Mouse (Mus musculus): ENCODE results near the gene Mxi1. TPM values are rescaled to one million over a fixed set of nuclear protein-coding genes. Genes with fewer than 3 reads are reported as not detected.

Mxi1 gene
- total RNA-seq, 2 experiments from 2014 or later = 66.9 to 77.8 TPM

DNA sequence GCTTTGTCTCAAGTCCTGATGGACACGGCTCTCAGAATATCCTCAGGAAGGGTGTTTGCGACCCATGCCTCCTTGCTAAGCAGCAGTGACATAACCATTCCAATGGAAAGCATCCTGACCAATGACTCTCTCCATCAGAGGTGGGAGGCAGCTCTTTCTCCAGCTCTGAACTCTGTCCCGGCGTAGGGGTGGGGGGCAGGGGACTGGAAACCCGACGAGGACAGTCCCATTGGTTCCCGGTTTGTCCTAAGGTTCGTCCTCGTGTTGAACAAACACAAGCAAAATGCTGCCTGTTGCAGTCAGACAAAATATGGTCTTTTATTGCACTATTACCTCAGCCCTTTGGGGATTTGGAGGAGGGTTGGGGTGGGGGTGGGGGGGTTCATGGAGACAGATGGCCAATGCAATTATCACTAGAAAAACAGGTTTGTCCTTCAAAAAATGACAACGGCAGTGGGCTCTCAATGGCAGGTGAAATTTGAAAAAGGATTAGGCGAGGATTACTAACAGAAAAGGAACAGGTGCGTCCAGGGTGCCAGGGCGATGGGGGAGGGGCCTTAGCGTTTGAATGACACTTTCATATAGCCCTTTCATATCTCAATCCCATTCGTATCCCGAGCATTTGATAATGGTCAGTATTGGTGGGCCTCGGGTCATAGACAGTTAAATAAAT lies 11.0 kb upstream of the Mxi1 start:
- DNase-seq (ENCODE audit: low spot score in 2 of 2) = no peak

DNA sequence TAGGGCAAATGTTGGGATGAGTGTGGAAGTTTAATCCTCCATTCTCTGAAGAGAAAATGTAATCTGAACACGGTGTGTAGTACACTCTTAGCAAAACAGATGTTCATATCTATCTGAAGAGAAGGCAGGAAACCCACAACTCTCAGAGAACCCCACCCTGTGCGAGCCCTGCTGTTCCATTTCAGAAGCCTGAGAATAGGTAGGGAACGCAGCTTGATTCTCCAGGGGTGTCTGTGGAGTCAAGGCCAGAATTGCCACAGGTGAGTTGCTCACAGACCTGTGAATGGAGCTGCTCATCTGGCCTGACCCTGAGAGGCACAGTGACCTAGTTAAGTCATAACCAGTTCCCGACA lies 10.5 kb upstream of the Mxi1 start:
- no peak for DNase-seq (ENCODE audit: low spot score in 2 of 2)

DNA sequence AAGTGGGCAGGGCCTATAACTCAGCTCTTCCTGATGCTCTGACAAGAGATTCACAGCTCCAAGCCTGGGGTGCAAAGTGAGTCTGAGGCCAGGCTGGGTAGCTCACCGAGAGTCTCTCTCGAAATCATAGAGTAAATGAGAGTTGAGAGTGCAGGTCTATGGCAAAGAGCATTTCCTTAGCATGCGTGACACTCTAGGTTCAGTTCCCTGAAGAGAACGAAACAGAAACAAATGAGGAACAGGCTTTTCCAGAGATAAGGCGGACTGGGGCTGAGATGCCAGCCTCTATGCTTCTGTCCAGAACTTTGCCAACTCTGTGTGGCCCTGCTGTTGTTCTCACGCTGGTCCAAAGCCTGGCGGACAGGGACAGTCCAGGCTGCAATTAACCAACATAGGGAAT lies 6.9 kb upstream of the Mxi1 start:
- no peak for DNase-seq (ENCODE audit: low spot score in 2 of 2)

DNA sequence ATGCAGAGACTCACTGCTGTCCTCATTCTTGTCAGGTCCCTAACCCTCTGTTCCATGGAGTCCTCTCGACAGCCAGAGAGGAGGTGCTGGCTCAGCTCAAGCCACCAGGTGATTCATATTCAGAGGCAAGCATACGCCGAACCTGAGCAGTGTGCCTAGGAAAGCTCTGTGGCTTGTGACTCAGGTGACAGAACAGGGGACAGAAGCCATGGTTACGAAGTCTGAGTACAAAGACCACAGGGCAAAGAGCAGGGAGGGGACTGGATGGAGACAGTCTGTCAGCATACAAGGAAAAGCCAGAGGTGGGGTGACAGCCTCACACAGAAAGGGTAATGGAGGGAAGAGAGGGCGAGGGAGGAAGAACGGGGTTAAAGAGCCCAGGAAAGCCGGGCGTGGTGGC lies 4.7 kb upstream of the Mxi1 start:
- no peak for DNase-seq (ENCODE audit: low spot score in 2 of 2)

DNA sequence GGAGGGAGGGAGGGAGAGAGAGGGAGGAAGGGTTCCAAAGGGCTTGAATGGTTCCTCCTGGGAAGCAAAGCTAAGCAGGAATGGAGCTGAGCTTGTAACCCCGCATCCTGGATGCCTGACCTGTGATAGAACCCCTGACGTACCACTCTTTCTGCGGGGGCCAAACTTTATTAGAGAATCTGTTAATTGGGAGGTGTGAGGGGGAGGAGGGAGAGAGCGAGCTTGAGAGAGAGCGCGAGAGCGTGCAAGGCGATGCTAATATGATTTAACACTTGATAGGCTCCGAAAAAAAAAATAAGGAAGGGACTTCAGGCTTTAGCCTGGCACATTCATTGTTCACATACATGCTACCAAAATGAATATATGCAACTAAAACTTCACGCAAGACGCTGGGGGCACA lies 3.6 kb upstream of the Mxi1 start:
- DNase-seq (ENCODE audit: low spot score in 2 of 2) = no peak

DNA sequence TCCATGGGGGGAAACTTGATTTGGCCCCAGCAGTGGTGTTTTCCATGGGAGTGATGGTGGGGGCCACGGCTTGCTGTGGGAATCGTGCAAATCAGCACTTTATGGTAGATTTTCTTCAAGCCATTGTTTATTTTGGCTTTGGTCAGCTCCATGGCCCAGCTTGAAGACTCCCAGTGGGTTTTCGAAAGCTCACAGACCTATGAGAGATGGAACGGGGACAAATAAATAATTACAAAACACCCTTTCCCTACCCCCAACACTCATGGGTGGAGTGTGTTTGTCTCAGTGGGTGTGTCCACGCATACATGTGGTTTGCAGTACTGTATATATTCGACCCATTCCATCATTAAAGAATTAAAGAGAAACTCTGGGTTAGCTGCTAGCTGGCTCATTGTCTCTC lies 3.1 kb upstream of the Mxi1 start:
- no peak for DNase-seq (ENCODE audit: low spot score in 2 of 2)

DNA sequence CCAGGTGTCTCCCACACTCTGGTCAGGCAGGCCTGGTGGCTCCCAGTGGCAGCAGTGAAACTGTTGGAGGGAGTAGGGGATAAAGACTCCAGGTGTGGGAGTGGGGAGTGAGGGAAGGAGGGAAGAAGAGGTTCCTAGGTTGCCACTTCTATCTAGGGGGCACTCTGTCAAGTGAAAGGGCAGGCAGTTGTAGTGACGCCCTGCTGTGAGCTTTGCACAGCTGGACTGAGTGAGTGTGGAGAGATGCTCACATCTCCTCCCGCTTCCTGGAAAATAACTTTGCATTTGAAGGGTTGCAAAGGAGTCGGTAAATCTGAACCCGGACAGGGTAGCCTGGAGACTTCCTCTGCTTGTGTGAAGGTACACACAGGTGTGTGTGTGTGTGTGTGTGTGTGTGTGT lies 687 bp upstream of the Mxi1 start:
- no peak for DNase-seq (ENCODE audit: low spot score in 2 of 2)

DNA sequence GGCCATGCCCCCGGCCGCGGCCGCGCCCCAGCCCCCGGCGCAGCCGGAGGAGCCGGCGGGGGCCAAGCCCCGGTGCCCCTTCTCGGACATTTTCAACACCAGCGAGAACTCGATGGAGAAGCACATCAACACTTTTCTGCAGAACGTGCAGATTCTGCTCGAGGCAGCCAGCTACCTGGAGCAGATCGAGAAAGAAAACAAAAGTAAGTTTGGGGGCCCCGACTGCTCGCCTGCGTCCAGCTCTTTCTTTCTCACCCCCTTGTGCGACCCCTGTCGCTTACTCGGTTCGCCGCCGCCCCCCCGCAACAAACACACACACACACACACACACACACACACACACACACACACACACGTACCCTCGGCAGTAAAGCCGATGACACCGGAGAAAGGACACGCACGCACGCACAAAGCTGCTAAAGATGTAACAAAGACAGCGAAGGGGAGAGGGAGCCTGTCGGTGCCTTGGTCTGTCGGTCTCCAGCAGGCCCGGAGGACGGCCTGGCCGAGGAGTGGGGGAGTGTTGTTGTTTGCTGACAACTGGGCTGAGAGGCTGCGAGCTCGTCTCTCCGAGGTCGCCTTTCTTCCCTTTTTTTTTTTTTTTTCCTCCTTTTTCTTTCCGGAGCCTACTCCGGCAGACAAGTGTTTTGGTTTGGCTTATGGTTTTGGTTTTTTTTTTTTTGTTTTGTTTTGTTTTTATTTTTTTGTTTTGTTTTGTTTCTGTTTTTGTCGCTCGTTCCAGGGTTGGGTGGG lies 629 bp downstream of the Mxi1 start:
- no peak for DNase-seq (ENCODE audit: low spot score in 2 of 2)

DNA sequence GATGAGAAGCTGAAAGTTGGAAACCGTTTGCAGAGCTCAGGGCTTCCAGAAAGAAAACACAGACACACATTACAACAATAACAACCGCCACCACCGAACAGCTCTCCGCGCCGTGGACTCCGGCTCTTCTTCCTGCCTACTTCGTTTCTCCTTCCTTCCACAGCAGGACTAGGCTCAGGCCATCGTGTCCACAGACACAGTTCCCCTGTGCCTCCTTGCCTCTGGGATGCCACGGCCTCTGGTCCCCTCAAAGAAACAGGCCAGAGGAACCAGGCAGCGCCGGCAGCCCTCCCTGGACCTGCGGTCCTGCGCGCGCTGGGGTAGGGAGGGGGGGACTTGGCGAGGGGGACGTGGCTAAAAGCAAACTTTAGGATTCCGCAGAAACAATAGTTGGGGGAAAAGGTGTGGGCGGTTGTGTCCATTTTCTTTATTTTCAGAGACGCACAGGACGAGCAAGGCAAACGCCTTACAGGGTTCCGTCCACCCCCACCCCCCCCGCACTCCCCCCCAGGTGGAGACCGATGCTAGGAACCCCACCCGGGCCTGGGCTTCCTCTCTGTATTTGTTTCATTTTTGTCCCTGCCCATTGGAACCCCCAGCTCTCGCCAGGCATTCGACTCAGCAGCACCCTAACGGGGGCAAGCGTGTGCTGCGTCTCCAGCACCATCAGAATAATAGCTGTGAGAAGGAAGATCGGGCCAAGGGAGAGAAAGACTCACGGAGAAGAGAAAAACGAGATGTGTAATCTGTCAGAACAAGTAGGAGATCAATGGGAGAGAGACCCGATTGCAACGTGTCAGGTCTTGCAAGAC lies 1.4 kb downstream of the Mxi1 start:
- peak; percentile 44 to 45 for DNase-seq (ENCODE audit: low spot score in 2 of 2)

DNA sequence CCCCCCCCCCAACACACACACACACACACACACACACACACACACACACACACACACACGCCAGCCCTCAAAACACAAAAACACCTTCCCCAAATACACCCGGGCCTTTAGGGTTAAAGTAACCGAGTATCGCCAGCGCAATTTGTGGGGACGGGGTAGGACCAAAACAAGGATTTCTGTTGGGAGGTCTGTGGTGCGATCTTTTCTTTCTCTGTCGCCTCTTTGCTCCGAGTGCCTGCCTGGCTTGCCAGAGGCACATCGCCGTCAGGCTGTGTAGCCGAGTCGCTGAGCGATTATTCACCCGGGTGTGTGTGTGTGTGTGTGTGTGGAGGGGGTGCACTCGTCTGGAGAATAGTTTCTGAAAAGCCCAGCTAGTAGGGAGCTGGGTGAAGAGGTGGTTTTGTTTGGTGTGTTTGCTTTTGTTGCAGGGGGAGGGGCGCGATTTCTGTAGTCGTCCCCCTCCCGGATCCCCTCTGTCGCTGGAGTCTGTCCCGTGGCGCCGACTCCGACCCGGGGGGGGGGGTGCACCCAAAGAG lies 2.1 kb downstream of the Mxi1 start:
- peak; percentile 58 to 70 for DNase-seq (ENCODE audit: low spot score in 2 of 2)

DNA sequence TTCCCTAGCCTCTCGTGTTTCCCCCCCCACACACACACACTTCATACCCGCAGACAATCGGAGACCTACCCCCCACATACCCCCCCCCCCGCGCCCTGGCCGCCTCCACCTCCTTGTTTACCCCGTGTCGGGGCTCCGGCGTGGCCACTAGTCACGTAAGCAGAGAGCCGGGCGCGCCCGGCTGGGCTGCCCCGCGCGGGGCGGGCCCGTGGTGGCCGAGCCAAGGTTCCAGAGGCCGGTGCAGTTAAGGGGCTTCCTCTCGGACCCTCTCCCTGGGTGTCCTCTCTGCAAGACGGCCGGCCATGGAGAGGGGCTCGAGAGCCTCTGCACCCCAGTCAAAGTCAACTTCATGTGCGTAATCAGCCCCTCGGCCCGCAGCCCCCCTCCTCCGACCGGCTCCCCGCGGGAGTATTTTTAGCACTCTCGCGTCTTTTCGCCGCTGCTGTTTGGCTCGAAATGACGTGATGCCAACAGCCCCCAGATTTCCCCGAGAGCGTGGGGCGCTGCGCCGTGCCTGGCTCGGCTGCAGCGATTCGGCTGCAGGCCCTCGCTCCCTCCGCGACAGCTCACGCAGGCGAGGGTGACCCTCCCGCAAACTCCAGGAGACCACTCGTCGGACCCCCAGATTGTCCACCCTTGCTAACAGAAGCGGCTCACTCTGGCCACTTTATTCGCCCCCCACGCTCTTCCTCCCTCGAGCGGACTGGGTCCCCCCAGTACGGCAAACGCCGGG lies 2.8 kb downstream of the Mxi1 start:
- peak; percentile 75 to 87 for DNase-seq (ENCODE audit: low spot score in 2 of 2)

DNA sequence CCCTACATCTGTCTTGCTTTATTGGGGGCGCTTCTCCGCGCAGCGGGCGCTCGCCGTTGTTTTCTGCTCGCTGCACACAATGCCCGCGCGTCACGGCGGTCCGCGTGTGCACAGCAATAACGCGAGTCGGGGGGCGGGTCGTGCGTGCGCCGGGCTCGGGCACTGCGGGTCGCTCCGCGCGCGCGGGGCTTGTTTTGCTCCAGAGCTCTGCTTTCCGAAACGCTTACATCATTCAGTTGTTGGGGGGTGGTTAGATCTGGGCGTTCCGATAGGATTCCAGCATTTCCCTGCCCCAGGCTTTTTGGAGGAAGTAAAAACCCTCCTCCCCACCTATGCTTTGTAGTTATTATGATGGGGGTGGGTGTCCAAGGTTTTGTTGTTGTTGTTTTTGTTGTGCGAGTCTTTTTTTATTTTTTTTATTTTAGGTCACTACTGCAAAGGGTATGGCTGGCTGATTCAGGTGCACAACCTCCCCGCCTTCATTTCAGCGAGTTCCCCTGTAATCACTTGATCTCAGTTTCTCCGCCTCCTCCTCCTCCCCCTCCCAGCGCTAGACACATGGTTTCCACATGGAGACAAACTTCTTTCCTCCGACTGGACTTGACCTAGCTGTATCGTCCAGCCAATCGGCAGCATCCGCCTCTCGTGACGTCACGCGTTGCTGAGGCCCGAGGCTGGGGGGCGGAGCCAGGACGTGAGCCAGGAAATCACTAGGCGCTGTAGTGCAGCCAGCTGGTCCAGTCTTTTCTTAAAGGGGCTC lies 3.5 kb downstream of the Mxi1 start:
- peak; percentile 99 to 100 for DNase-seq (ENCODE audit: low spot score in 2 of 2)

DNA sequence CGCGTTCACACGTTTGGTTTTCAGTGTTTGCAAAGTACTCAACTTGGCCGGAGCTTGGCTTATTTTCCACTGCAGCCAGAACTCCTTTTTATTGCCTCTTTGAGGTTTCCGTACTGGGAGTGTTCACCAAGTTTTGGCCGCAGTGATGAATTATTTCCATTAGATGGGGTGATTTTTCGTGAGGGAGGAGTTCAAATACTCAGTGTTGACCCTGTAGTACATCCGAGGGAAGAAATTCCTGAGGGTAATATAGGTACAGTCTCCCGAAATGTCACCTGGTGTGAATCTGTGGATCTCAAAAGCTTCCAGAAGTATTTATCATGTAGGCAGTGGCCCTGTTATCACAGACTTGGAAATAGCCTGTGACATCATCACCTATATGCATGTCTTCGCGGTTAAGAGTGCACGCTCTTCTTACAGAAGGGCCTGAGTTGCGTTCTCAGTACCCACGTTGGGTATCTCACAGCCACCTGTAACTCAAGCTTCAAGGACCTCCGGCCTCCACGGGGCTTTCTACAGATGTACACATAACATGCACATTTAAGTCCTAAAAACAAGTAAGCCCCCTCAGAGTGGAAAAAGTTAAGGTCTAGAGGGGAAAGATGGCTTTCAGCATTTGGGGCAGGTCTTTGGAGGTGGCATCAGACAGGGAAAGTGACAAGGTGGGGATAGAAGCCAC lies 4.4 kb downstream of the Mxi1 start:
- DNase-seq (ENCODE audit: low spot score in 2 of 2) = no peak

DNA sequence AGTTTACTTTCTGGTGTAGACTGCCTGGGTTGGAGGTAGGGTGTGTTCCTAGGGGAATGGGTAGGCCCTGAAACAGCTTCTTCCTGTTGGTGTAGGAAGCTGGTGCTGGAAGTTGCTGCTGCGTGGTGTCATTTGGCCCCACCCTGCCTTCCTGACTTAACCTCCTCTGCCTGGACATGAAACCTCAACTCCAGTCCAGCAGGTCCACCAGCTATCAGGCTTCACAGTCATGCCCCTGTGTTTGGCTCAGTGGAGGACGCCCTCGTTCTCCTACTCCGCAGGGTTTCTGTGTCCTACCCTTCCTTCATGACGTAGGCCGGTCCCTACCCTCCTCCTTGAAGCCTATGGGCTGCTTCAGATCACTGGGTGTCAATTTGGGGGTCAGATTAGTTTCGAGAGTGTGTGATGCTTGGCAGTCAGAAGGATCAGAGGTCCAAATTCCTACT lies 4.9 kb downstream of the Mxi1 start:
- DNase-seq (ENCODE audit: low spot score in 2 of 2) = no peak

DNA sequence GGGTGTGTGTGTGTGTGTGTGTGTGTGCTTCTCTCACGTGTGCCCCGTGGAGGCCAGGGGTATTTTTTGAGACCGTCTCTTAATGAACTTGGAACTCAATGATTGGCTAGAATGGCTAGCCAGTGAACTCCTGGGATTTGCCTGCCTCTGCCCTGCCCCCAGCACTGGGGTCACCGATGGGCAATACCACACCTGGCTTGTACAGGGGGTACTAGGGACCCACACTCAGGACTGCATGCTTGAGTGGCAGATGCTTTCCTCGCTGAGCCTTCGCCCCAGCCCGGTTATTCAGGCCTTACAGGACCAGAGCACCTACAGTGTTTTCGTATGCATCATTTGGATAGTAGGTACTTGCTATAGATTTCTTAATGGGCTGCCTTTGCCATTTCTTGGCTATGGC lies 5.8 kb downstream of the Mxi1 start:
- DNase-seq (ENCODE audit: low spot score in 2 of 2) = no peak

DNA sequence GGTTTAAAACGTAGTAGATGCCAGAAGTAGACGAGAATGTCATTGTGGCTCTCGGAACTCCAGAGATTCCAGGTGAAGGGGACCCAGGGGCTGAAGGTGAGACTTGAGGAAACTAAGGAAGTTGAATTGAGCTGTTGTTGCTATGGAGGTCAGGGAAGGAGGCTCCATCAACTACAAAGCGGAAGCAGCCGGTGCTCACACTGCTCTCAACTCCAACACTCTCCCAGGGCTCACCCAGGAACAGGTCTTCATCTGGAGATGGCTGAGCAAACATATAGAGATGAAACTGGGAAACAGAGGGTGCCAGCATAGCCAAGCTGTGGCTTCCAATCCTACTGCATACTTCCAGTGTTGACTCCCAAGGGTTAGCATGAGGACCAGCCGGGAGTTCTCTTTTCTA lies 6.6 kb downstream of the Mxi1 start:
- DNase-seq (ENCODE audit: low spot score in 2 of 2) = no peak

DNA sequence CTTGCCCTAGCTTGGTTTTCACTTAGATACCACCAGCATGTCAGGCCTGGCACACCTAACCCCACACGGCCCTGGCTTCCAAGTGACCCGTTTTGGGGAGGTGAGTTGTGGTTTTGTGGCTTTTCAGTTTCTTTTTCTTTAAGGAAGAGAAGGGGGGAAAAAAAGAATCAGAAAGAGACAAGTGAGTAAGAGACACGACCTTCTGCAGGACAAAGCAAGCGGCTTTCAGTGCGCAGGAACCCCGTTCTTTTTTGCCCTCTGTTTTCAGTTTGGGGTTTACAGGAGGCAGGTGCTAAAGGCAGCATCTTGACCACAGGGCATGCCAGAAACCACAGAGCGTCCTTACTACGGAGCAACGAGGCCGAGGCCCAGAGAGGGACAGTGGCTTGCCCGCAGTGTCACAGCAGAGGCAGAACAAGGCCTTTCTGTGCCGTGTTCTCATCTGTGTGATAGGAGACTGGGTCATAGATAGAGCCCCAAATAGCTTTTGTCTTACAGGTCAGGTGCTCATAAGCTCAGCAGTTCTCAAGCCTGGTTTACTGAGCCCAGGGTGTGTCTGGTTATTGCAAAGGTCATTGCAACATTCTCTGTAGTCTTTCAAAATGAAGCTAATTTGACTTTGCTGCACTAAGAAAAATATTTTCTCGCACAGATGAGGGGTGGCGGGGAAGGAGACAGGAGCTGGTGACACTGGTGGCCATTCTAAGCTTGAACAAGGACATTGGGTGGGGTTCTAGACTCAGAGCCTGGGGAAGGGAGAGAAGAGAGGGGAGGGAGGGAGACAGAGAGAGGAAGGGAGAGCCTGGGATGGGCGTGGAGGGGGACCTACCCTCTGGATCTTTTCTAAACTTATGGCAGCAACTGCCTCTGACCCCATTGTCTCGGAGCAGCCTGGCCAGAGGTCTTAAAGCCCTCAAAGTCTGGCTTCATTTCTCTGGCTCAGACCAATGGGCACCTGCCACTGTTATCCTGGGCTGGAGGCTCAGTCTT lies 8.1 kb downstream of the Mxi1 start:
- DNase-seq (ENCODE audit: low spot score in 2 of 2) = no peak

DNA sequence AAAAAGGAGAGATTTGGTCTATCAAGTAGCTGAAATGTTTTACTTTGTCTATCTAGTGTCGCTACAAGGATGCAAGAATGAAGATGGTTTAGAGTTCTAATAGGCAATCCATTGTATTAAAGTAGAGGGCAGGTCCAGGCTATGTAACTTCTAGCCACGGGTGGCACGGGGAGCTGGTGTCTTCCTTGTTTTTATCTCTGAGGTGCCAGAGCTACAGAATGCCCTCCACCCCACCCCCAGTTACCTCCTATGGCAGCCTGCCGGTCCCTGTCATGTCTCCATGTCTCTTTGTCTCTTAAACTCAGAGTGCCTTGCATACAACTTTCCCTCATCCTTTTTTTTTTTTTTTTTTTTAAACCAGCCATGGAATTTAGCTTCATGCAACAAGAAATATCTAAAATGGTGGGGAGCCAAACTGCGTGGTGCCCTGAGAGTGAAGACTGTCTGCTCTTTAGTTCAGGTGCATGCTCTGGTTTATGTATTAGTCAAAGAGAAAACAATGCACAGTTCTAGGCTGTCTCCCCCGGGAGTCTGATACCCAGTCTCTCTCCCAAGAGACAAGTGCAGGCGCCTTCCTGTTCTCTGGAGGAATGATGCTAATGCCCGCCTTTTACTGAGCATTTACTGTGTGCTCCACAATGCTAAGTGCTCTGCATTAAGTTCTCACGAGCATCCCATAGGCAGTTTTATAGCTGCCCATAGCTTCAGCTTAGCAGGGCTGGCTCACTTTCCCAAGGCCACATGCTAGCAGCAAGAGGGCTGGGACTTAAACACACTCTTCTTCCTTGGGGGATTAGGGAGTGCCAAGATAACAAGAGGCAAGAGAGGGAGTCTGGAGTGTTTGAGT lies 10.2 kb downstream of the Mxi1 start:
- DNase-seq (ENCODE audit: low spot score in 2 of 2) = no peak
